Mouse (Mus musculus) forebrain, postnatal 0 days (tissue): ENCODE measurements at regions not wholly inside any gene's neighbourhood (a gene's known extent, or its start where the extent isn't known, plus 50 kb on each side); places are given as distances from the start of the nearest gene placed in this dataset.

Experiments used
- ATAC-seq: fragments of 200-750 bp; cut with Nextera tagmentation; 2 replicates; pipeline ENCODE4 v1.8.0; 2017; ENCODE audit warnings: mild to moderate bottlenecking, moderate library complexity
- DNase-seq: peaks from one replicate; pipeline ENCODE4 v3.0.0-alpha.2; 2015
- H3K27ac ChIP-seq: fragments of 300-500 bp; sonication (generic); 2 replicates; pipeline ENCODE4 v1.5.1; 2014; ENCODE audit warnings: low read depth, mild to moderate bottlenecking, antibody characterized with exemption, low read length, moderate library complexity, mixed read lengths
- H3K27me3 ChIP-seq: fragments of 300-500 bp; sonication (generic); 2 replicates; pipeline ENCODE4 v1.6.1; 2014; ENCODE audit warnings: mild to moderate bottlenecking, low read length, mixed read lengths; ENCODE audit not compliant: insufficient read depth
- H3K36me3 ChIP-seq: fragments of 300-500 bp; sonication (generic); 2 replicates; pipeline ENCODE4 v1.6.1; 2014; ENCODE audit warnings: mild to moderate bottlenecking, moderate library complexity; ENCODE audit not compliant: insufficient read depth
- H3K4me1 ChIP-seq: fragments of 300-500 bp; sonication (generic); 2 replicates; pipeline ENCODE4 v1.6.1; 2014; ENCODE audit warnings: antibody characterized with exemption; ENCODE audit not compliant: insufficient read depth
- H3K4me2 ChIP-seq: fragments of 300-500 bp; sonication (generic); 2 replicates; pipeline ENCODE4 v1.6.1; 2014; ENCODE audit warnings: low read depth, mild to moderate bottlenecking, moderate library complexity
- H3K4me3 ChIP-seq: fragments of 300-500 bp; sonication (generic); 2 replicates; pipeline ENCODE4 v1.5.1; 2014; ENCODE audit warnings: low read depth, low read length, mixed read lengths
- H3K9ac ChIP-seq: fragments of 300-500 bp; sonication (generic); 2 replicates; pipeline ENCODE4 v1.6.1; 2014; ENCODE audit warnings: mild to moderate bottlenecking
- H3K9me3 ChIP-seq: fragments of 300-500 bp; sonication (generic); 2 replicates; pipeline ENCODE4 v1.6.1; 2016; ENCODE audit warnings: low read length
- CTCF ChIP-seq: sonication (generic); IDR thresholded peaks from 2 replicates; pipeline ENCODE4 v1.5.1; 2016; ENCODE audit warnings: antibody characterized with exemption, control low read depth, low read depth
- whole genome bisulfite sequencing: fragments of 180-500 bp; shearing (Covaris S2); extraction: QIAGEN DNeasy Blood & Tissue Kit; methylation state at CpG from one replicate; pipeline ENCODE4 v1.1.7; 2014; 5-methylcytosine and 5-hydroxymethylcytosine counted together

DNA sequence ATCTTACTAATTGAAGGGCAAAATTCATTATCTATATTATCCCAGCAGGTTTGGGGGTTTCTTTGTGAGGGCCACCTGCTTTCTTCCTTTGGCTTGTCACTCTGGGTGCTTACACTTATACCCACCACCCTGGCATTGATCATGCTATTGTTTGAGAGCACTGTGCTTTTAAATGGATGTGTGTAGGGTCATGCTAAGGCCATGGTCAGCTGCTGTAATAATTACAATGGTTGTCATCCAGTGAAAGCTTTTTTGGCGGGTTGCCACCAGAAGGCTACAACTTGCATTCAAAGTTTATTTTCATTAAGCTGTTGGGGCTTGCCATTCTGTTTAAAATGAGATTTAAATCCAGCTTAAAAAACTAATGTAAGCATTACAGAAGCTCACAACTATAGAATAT, 322.4 kb upstream of the Tmem229a start:
- H3K36me3 ChIP-seq, result no peaks in the 10 kb centered on the region
- H3K27ac ChIP-seq, result no peak overlapping the region
- H3K4me2 ChIP-seq, result no peak overlapping the region
- H3K27me3 ChIP-seq, result no peaks in the 10 kb centered on the region
- no peaks in the 10 kb centered on the region for H3K4me1 ChIP-seq
- H3K9ac ChIP-seq, result no peak overlapping the region
- TF ChIP-seq CTCF, result no peak
- ATAC-seq, result peak; percentile 47; the same call in 1 of the 2 replicates
- DNase-seq, result no peak
- no peak overlapping the region for H3K4me3 ChIP-seq
- WGBS, result 3% methylated on average over 1 of the region's 1 CpGs
- H3K9me3 ChIP-seq, result no peaks in the 10 kb centered on the region

DNA sequence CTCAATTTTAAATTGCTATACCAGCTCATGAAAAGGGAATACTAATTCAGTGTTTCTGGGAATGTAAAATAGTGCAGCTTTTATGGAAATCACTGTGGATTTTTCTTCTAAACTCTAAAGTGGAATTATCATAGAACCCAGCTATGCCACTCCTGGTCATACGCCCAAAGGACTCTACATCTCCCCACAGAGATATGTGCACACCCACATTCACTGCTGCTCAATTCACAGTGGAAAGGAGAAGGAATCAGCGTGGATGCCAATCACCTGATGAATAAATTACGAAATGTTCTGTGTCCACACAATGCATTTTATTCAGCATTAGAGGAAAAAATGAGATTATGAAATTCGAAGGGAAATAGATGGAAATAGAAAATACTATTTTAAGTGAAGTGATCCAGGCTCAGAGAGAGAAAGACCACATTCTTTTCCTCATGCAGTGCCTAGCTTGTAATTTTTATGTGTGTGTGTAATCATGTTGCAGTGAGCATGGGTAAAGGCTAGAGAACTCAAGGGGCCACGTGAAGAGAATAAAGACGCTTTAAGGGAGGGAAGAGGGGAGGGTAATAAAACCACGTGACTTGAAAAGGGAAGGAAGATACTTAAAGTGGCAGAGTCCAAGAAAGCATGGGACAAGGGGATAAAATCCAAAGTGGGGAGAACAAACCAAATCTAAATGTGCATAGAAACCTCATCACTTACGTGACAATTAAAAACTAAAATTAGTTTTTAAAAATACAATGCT, 321.8 kb upstream of the Tmem229a start:
- WGBS, result 19% methylated on average over 8 of the region's 8 CpGs

DNA sequence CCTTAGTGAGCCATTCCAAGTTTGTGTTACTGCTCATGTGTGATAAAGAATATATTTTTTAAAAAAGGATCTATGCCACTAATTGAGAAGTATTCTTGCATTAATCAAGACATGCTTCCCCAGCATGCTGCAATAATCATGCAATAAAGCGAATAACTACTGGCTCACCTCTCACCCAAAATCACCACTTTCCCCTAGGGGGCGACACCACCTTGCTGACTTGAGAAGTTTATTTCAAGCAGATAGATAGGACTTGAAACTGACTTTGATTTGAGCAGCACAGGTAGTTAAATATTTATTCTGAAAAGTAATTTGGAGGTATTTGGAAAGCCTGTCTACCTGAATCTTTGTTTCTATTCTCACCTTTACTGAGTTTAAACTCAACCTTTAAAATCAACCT, 320.1 kb upstream of the Tmem229a start:
- WGBS, result 54% methylated on average over 2 of the region's 2 CpGs
- no peak overlapping the region for H3K4me2 ChIP-seq
- ATAC-seq, result no peak
- DNase-seq, result no peak
- no peaks in the 10 kb centered on the region for H3K36me3 ChIP-seq
- H3K27ac ChIP-seq, result no peak overlapping the region
- H3K4me3 ChIP-seq, result no peak overlapping the region
- no peak overlapping the region for H3K9ac ChIP-seq
- H3K9me3 ChIP-seq, result no peaks in the 10 kb centered on the region
- peak; percentile 44 for TF ChIP-seq CTCF
- no peaks in the 10 kb centered on the region for H3K27me3 ChIP-seq
- H3K4me1 ChIP-seq, result no peaks in the 10 kb centered on the region

More for the DNA sequence above, 321.8 kb upstream of the Tmem229a start:
- Histone ChIP-seq H3K36me3 (no peaks in the 10 kb centered on the region), H3K4me1 (no peaks in the 10 kb centered on the region), H3K4me3 (no peak overlapping the region), H3K4me2 (no peak overlapping the region), H3K27ac (no peak overlapping the region), H3K9ac (no peak overlapping the region), H3K9me3 (no peaks in the 10 kb centered on the region), H3K27me3 (no peaks in the 10 kb centered on the region)
- DNase-seq (no peak), ATAC-seq (peak; percentile 89)
- no peak for TF ChIP-seq CTCF

DNA sequence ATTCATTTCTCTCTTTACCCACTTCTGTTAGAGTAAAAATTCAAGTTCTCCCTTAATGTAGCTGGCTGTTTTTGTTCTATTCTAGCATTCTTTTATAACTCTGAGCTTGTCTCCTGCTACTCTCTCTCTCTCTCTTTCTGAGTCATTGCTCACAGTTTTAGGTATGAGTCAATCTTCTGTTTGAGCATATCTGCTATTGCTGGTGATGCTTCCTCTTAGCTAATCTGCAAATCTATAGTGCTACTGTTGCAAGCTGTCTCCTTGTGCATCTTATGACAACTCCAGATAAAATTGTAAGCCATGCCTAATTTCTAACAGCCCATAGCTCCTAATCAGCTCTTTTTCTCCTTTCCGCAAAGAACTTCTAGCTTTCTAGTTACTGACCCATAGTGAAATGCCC, 304.5 kb upstream of the Tmem229a start:
- ATAC-seq, result no peak; the same call in 1 of the 2 replicates
- no peak overlapping the region for H3K4me3 ChIP-seq
- no peaks in the 10 kb centered on the region for H3K9me3 ChIP-seq
- H3K27me3 ChIP-seq, result no peaks in the 10 kb centered on the region
- TF ChIP-seq CTCF, result no peak
- no peaks in the 10 kb centered on the region for H3K4me1 ChIP-seq
- H3K9ac ChIP-seq, result no peak overlapping the region
- 87% methylated on average over 1 of the region's 1 CpGs for WGBS
- no peak overlapping the region for H3K4me2 ChIP-seq
- no peak for DNase-seq
- H3K36me3 ChIP-seq, result no peaks in the 10 kb centered on the region
- H3K27ac ChIP-seq, result no peak overlapping the region

DNA sequence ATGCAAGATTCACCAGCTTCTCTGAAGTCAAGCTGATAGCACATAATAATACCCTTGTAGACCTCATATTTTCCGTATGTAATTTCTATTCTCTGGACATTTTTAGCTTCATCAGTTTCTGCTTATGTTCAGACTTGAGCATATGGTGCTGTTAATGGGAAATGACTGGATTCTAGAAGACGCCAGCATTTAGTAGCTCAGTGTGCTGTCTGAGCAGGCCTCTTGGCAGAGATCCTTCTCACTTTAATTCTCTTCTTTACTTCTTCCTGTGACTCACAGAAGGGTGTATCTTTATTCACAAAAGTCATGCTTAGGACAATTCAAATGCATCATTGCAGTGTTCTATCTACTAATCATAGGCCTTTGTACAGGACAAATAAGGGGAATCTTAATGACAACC, 299.7 kb upstream of the Tmem229a start:
- no peaks in the 10 kb centered on the region for H3K36me3 ChIP-seq
- no peak overlapping the region for H3K4me3 ChIP-seq
- H3K4me2 ChIP-seq, result no peak overlapping the region
- DNase-seq, result no peak
- H3K27me3 ChIP-seq, result no peaks in the 10 kb centered on the region
- H3K9me3 ChIP-seq, result no peaks in the 10 kb centered on the region
- no peak for ATAC-seq
- no peaks in the 10 kb centered on the region for H3K4me1 ChIP-seq
- H3K9ac ChIP-seq, result no peak overlapping the region
- no peak for TF ChIP-seq CTCF
- H3K27ac ChIP-seq, result no peak overlapping the region
- 68% methylated on average over 2 of the region's 2 CpGs for WGBS

DNA sequence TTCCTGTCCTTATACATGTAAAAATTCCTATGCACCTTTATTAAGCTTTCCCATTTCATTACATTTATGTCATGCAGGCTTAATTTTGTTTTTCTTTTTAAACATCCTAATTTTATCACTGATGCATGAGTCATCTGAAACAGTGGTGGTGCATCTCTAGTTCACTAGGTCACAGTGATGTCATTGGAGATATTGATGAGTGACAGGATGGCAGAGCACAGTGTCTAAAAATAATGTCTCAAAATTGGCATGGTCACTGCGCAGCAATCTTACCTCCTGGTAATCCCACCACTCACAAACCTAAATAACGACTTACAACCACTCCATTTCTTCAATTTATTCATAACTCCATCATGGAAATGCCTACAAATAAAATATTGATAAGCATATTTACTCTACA, 280.9 kb upstream of the Tmem229a start:
- Histone ChIP-seq H3K36me3 (no peaks in the 10 kb centered on the region), H3K4me1 (no peaks in the 10 kb centered on the region), H3K27ac (no peak overlapping the region), H3K9me3 (no peaks in the 10 kb centered on the region), H3K27me3 (no peaks in the 10 kb centered on the region), H3K4me3 (no peak overlapping the region), H3K4me2 (no peak overlapping the region), H3K9ac (no peak overlapping the region)
- DNase-seq (no peak), ATAC-seq (no peak)
- TF ChIP-seq CTCF, result no peak
- WGBS, result 82% methylated on average over 2 of the region's 2 CpGs

DNA sequence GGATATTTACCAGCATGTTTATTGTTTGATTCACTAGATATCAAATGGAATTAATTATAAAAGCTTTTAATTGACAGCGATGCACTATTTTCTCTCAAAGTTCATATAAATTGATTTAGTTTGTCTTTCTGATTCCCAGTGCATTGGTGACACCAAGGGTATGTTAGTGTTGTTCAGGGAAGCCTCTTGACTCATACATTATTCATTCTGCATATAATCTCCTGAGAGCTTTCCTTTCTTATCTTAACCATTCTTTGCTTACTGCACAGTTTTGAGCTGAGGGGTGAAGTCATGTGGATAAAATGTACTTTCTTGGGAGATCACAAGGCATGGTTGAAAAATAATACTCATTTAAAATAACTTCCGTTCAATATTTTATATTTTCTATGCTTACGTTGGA, 280.5 kb upstream of the Tmem229a start:
- no peak for ATAC-seq
- H3K9me3 ChIP-seq, result no peaks in the 10 kb centered on the region
- H3K4me3 ChIP-seq, result no peak overlapping the region
- TF ChIP-seq CTCF, result no peak
- H3K4me1 ChIP-seq, result no peaks in the 10 kb centered on the region
- H3K4me2 ChIP-seq, result no peak overlapping the region
- WGBS, result 77% methylated on average over 3 of the region's 3 CpGs
- H3K36me3 ChIP-seq, result no peaks in the 10 kb centered on the region
- H3K27me3 ChIP-seq, result no peaks in the 10 kb centered on the region
- H3K27ac ChIP-seq, result no peak overlapping the region
- DNase-seq, result no peak
- H3K9ac ChIP-seq, result no peak overlapping the region
